Mouse (Mus musculus) telencephalon, adult 2 months (tissue): ENCODE data around the gene Ssh2.

Source experiments
- DNase-seq: peaks from one replicate; pipeline ENCODE4 v3.0.0-alpha.2; 2011; ENCODE audit warnings: low read depth, low spot score

The Ssh2 gene

GRCm38 (mm10) chr11:77406329-77406728 is 190.2 kb downstream of the Ssh2 start:
- no peak for DNase-seq

- no peak for DNase-seq
Measured at GRCm38 (mm10) chr11:77409879-77410278, 193.8 kb downstream of the Ssh2 start.

- no peak for DNase-seq
Measured at GRCm38 (mm10) chr11:77411284-77411683, 195.2 kb downstream of the Ssh2 start.

GRCm38 (mm10) chr11:77414141-77414839 is 198.2 kb downstream of the Ssh2 start:
- DNase-seq, result no peak

DNA sequence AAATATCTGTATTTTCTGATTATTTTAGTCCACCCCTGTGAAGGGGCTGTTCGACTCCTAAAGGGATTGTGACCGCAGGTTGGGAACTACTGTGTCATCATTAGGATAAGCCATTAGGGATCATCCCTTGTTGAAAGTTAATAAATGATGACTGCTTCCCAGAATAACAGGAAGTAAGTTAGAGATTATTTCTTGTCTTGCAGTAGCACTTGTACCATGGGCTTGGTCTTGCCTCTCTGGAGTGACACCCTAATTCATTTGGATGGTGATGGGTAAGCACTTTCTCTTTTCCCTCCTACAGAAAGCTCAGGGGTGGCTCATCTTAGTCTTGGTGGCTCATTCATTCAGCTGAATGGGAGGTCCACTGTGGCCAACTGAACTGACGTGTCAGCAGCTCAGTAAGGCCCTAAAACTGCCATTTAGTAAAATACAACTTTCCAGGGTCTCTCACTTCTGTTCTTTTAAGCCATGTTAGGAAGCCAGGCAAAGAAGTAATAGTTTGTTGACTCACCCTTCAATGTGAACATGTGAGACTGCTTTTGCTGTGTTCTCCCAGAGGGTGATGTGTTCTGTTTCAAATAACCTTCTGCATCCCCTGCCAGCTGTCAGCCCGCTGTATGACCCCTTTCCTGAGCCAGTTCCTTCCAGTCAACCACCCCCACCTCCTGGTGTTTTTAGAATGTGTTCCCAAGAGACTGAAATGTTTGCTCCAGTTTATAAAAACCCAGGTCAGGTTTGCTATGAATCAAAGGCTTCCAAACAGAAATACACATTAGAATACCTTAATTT is 200.3 kb downstream of the Ssh2 start:
- no peak for DNase-seq

DNA sequence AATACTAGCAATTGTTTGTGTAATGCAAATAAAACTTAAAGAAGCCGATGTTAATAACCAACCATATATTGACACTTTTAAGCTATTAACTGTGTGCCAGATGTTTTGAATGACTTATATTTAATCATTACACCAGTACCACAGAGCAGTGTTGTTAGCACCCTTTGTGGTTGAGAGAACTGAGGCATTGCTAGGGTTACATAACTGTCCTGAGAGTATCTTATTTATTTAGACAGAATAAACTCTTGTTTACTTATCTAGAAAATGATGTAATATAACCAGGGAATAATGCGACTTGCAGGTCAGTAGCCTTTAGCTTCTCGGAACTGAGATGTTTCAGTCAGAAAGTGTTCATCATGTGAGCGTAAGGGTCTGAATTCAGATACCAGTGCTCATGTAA is 201.9 kb downstream of the Ssh2 start:
- no peak for DNase-seq

DNA sequence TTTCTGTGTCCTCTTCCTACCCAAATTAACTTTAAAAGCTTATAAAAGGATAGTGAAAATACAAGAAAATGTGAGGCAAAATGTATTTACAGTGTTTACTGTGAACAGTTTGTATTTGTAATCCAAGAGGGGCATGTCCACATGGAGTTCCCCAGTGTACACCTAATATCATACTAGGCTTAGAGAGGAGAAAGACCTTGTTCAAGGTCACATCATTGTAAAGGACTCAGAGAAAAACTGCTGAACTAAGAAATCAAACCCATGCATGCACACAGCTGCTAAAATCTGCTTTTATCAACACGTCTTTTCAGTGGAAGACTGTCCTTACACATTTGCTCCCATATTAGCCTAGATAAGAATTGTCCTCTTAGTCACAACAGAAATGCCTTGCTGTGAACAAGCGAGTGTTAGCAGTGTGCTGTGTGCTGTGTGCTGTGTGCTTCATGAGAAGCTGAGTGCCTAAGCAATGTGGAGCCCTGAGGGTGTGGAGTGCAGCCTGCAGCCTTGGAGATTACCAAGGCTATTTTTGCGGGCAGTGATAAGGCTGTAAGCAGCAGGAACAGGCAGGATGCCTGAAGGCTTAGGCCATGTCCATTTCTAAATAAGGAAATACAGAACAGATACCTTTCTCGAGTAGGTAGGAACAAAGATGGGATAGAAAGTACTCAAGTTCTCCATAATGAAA is 207.2 kb downstream of the Ssh2 start:
- DNase-seq, result no peak

DNA sequence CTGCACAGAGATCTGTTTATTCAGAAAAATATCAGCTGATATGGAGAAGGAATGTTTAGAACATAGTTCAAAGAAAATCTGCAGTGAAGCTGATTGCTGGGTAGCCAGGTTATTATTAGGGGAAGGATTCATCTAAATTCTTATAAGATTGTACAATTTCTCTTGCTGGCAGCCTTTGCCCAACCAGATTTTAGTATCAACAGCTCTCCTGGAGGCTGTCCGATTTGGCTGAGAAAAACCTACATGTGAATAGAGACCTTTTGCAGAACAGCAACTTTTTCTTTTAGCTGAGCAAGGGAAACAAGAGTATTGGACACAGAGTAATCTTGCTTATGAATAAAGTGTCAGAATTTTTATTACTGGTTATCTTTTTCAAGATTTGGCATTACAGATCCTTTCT is 212.4 kb downstream of the Ssh2 start:
- no peak for DNase-seq

- no peak for DNase-seq
Measured at GRCm38 (mm10) chr11:77437026-77437425, 220.9 kb downstream of the Ssh2 start.

GRCm38 (mm10) chr11:77440081-77440480 is 224.0 kb downstream of the Ssh2 start:
- no peak for DNase-seq

GRCm38 (mm10) chr11:77441020-77441419 is 224.9 kb downstream of the Ssh2 start:
- no peak for DNase-seq

GRCm38 (mm10) chr11:77442186-77443170 is 226.4 kb downstream of the Ssh2 start:
- no peak for DNase-seq

DNA sequence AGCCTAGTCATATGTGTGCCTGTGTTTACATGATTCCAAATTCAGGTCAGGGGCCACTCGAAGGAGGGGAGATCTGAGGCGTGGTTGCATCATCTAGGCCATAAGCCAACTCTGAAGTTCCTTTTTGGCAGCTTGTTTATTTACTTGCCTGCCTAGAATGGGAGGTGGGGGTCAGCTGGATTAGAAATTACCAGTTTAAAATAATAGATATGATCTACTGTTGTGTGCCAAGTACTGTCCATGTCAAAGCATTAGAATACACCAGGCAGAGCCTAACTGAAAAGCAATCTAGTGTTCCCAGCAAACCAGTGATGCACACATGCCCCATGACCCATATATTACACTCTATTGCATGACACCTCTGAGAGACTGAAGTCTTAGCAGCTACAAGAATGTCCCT is 228.9 kb downstream of the Ssh2 start:
- DNase-seq, result no peak

DNA sequence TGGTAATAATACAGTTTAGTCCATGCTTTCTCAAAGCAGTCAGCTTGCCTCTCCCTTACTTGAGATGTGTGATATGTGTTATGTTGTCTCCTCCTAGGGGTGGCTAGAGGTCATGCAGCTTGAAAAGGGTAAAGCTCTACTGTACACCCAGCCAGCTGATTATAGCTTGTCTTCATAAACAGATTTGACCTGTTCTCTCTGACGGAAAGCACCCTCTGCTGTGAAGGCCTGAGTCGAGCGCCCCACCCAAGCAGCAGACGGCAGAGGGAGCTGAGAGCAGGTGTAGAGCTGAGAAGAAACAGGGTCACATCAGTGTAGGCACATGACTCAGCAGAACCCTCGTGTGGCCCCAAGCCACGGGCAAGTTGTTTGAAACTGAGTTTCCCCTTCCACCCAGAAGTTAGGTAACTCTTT is 230.5 kb downstream of the Ssh2 start:
- no peak for DNase-seq

GRCm38 (mm10) chr11:77449224-77449623 is 233.1 kb downstream of the Ssh2 start:
- no peak for DNase-seq

GRCm38 (mm10) chr11:77451670-77452069 is 235.6 kb downstream of the Ssh2 start:
- DNase-seq, result no peak

DNA sequence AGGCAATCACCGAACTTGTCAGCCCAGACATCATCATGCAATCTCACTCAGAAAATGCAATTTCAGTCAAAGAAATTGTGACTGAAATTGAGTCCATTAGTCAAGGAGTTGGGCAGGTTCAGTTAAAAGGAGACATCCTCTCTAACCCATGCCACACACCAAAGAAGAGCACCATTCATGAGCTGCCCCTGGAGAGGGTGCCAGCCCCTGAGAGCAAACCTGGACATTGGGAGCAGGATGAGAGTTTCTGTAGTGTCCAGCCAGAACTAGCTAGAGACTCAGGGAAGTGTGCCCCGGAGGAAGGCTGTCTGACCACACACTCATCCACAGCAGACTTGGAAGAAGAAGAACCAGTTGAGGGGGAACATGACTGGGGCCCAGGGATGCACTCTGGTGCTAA is 237.3 kb downstream of the Ssh2 start:
- no peak for DNase-seq

DNA sequence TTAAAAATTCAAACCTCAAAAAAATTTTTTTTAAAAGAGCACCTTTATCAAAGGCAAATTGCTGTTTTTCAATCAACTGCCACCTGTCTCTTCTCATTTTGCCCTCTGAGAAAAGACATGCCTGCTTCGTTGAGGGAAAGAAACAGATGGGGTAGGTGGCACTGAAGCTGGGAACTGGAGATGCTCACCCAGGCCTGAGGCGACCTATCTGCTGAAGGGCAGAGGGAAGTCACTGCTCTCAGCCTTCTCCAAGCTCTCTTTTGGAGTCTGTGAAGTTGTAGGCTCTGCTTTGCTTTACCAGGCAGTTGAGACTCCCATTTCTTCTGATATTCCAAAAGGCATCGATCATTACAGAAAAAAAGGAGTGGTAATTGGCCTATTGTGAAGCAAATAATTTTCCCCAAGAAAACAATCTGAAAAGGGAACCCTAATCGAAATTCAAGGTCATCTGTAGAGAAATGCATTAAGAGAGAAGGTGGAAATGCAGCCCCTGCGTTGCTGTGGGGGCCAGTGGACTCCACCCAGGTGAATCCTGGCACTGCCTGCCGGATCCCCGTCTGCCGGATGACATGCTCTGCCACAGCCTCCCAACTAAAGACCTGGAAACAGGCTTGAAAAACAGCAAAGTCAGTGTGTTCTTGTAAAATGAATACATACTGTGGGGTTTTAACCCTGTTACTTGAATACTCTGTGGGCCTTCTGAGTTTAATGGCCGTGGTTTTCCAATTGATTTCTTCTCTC is 239.9 kb downstream of the Ssh2 start:
- DNase-seq, result no peak

DNA sequence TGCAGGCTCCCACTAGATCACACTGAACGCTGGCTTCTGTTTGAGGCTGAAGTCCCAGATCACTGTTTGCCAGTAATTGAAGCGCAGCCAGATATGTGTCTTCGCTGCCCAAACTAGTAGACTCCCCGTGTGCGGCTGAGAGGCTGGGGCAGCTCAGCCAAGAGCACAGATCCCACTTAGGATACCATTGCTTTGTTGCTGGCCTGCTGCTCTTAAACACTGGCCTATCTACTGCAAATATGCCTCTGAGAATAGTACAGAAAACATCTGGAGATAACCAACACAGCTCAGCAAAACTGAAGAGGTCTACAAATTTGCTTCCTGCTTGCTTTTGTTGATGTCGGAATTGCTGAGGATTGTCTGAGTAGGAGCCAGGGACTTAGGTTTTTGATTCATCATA is 240.8 kb downstream of the Ssh2 start:
- DNase-seq, result no peak

DNA sequence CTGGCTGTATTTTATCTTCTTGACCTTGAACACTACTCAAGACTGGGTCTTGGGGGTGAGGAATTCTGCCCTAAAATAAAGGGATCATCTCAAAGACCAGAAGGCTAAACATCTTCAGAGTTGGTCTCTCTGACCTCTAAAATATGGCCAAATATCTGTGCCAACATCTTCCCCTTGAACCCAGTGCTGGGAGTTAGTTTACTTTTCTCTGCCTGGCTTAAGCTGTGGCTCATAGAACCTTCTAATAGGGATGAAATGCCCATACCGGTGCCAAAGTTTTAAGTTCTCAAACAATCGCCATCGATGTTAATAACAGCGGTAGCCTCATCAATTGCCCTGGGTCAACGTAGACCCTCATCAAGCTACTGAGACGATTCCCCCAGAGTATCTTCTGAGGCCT is 245.8 kb downstream of the Ssh2 start:
- DNase-seq, result no peak
